Mouse (Mus musculus): ENCODE data around the gene Btbd35f6.
"Not testable (repeated sequence)": the region's sequence is repeated elsewhere in the genome, so short reads cannot be mapped to it uniquely, and the experiment has no call there.

Btbd35f6 gene

GRCm38 (mm10) chrX:33956440-33956839, at the start of gene Btbd35f6:
TSS of gene Btbd35f6 (minus strand) at chrX:33956540.
- not testable (repeated sequence) for DNase-seq

GRCm38 (mm10) chrX:33986716-33987115, 30.4 kb upstream of the Btbd35f6 start, which contains the start of gene Gm21870:
TSS of gene Gm21870 (minus strand) at chrX:33986816.
- DNase-seq: not testable (repeated sequence)

GRCm38 (mm10) chrX:33930216-33930615, 26.1 kb downstream of the Btbd35f6 start:
- not testable (repeated sequence) for DNase-seq

GRCm38 (mm10) chrX:33928225-33928624, 28.1 kb downstream of the Btbd35f6 start:
- not testable (repeated sequence) for DNase-seq

GRCm38 (mm10) chrX:33926344-33926743, 30.0 kb downstream of the Btbd35f6 start:
- not testable (repeated sequence) for DNase-seq

- DNase-seq: not testable (repeated sequence)
Measured at GRCm38 (mm10) chrX:33925420-33925819, 30.9 kb downstream of the Btbd35f6 start.
